Mouse (Mus musculus) midbrain, embryonic 14.5 days (tissue): ENCODE results near the gene Il23a. TPM values are rescaled to one million over a fixed set of nuclear protein-coding genes. Genes with fewer than 3 reads are reported as not detected.
A peak's percentile ranks its signal among the peaks of the same experiment; 100 is the strongest.
"Not testable (repeated sequence)": the region's sequence is repeated elsewhere in the genome, so short reads cannot be mapped to it uniquely, and the experiment has no call there.

Experiments used
- ATAC-seq: fragments of 200-750 bp; cut with Nextera tagmentation; 2 replicates; pipeline ENCODE4 v1.8.0; 2017; ENCODE audit warnings: moderate number of reproducible peaks, moderate library complexity; ENCODE audit not compliant: low FRiP score, low TSS enrichment
- DNase-seq: peaks from one replicate; pipeline ENCODE4 v3.0.0-alpha.2; 2015
- H3K27ac ChIP-seq: fragments of 300-500 bp; sonication (generic); replicated peaks from 2 replicates; pipeline ENCODE4 v1.5.1; 2014; ENCODE audit warnings: mild to moderate bottlenecking, low read depth, low read length, moderate library complexity
- H3K27me3 ChIP-seq: fragments of 300-500 bp; sonication (generic); 2 replicates; pipeline ENCODE4 v1.6.1; 2014; ENCODE audit warnings: low read length, control low read depth, mixed read lengths; ENCODE audit not compliant: control insufficient read depth, insufficient read depth
- H3K36me3 ChIP-seq: fragments of 300-500 bp; sonication (generic); 2 replicates; pipeline ENCODE4 v1.6.1; 2014; ENCODE audit warnings: low read length, control low read depth; ENCODE audit not compliant: control insufficient read depth, insufficient read depth
- H3K4me1 ChIP-seq: fragments of 300-500 bp; sonication (generic); 2 replicates; pipeline ENCODE4 v1.6.1; 2014; ENCODE audit warnings: mild to moderate bottlenecking, antibody characterized with exemption, low read length, control low read depth; ENCODE audit not compliant: control insufficient read depth, insufficient read depth
- H3K4me2 ChIP-seq: fragments of 300-500 bp; sonication (generic); 2 replicates; pipeline ENCODE4 v1.6.1; 2014; ENCODE audit warnings: mild to moderate bottlenecking, low read length, moderate library complexity
- H3K4me3 ChIP-seq: fragments of 300-500 bp; sonication (generic); replicated peaks from 2 replicates; pipeline ENCODE4 v1.5.1; 2014; ENCODE audit warnings: low read depth, low read length
- H3K9ac ChIP-seq: fragments of 300-500 bp; sonication (generic); replicated peaks from 2 replicates; pipeline ENCODE4 v1.6.1; 2014; ENCODE audit warnings: mild to moderate bottlenecking, low read length, moderate library complexity
- H3K9me3 ChIP-seq: fragments of 300-500 bp; sonication (generic); 2 replicates; pipeline ENCODE4 v1.6.1; 2016; ENCODE audit warnings: low read length, control low read depth, mixed read lengths; ENCODE audit not compliant: control insufficient read depth
- WGBS: fragments of 180-500 bp; shearing (Covaris S2); extraction: QIAGEN DNeasy Blood & Tissue Kit; methylation state at CpG from one replicate; pipeline ENCODE4 v1.1.7; 2014; 5-methylcytosine and 5-hydroxymethylcytosine counted together
- polyA plus RNA-seq: library from polyadenylated mRNA; unstranded; fragments of >200 nt; fragmentation: Nextera tagmentation; extraction: Ambion mirVana; gene quantifications from 2 replicates; pipeline ENCODE4 v1.2.1, GENCODE M21; 2014

Il23a gene
- polyA plus RNA-seq, 1 experiment from 2014 or later, result not detected

GRCm38 (mm10) chr10:128336597-128336996 lies 38.0 kb upstream of the Il23a start:
- Histone ChIP-seq H3K4me3 (0 out of 2 replicates have a peak overlapping the region, but pooled peaks have one; percentile 95), H3K9me3 (no peaks in the 10 kb centered on the region), H3K4me1 (peaks cover 12% of the 10 kb centered on the region), H3K9ac (no peak overlapping the region), H3K4me2 (peak overlapping the region; percentile 57), H3K27me3 (no peaks in the 10 kb centered on the region), H3K27ac (no peak overlapping the region; the same call in 1 of the 2 replicates), H3K36me3 (no peaks in the 10 kb centered on the region)
- DNase-seq (no peak), ATAC-seq (no peak)
- 84% methylated on average over 3 of the region's 3 CpGs for WGBS

GRCm38 (mm10) chr10:128336195-128336594 lies 37.6 kb upstream of the Il23a start:
- Histone ChIP-seq H3K36me3 (no peaks in the 10 kb centered on the region), H3K27me3 (no peaks in the 10 kb centered on the region), H3K4me1 (peaks cover 12% of the 10 kb centered on the region), H3K4me2 (no peak overlapping the region), H3K9me3 (no peaks in the 10 kb centered on the region), H3K9ac (no peak overlapping the region), H3K4me3 (no peak overlapping the region), H3K27ac (no peak overlapping the region)
- no peak for DNase-seq
- WGBS, result 96% methylated on average over 3 of the region's 3 CpGs
- no peak for ATAC-seq

- H3K27ac ChIP-seq, result no peak overlapping the region
- no peaks in the 10 kb centered on the region for H3K36me3 ChIP-seq
- no peak overlapping the region for H3K9ac ChIP-seq
- H3K9me3 ChIP-seq, result no peaks in the 10 kb centered on the region
- peak; percentile 84 for DNase-seq
- no peak overlapping the region for H3K4me2 ChIP-seq
- ATAC-seq, result no peak
- H3K4me1 ChIP-seq, result peaks cover 12% of the 10 kb centered on the region
- H3K4me3 ChIP-seq, result no peak overlapping the region
- 6% methylated on average over 4 of the region's 4 CpGs for WGBS
- H3K27me3 ChIP-seq, result no peaks in the 10 kb centered on the region
Measured at GRCm38 (mm10) chr10:128335582-128335981, 37.0 kb upstream of the Il23a start.

- not testable (repeated sequence) for DNase-seq, H3K4me1 ChIP-seq, ATAC-seq, H3K27ac ChIP-seq, H3K4me2 ChIP-seq, H3K9me3 ChIP-seq, H3K9ac ChIP-seq, H3K4me3 ChIP-seq, H3K27me3 ChIP-seq
- H3K36me3 ChIP-seq, result peaks cover 15% of the 10 kb centered on the region
- 81% methylated on average over 6 of the region's 6 CpGs for WGBS
Measured at GRCm38 (mm10) chr10:128332358-128333249, 34.1 kb upstream of the Il23a start.

GRCm38 (mm10) chr10:128327610-128328009 lies 29.1 kb upstream of the Il23a start:
- peaks cover 12% of the 10 kb centered on the region for H3K4me1 ChIP-seq
- no peaks in the 10 kb centered on the region for H3K27me3 ChIP-seq
- no peak overlapping the region for H3K4me3 ChIP-seq
- DNase-seq (no peak), ATAC-seq (no peak)
- H3K27ac ChIP-seq, result no peak overlapping the region
- no peak overlapping the region for H3K9ac ChIP-seq
- H3K4me2 ChIP-seq, result no peak overlapping the region
- H3K36me3 ChIP-seq, result peaks cover 40% of the 10 kb centered on the region
- H3K9me3 ChIP-seq, result no peaks in the 10 kb centered on the region
- WGBS, result 93% methylated on average over 10 of the region's 10 CpGs

GRCm38 (mm10) chr10:128326825-128327224 lies 28.3 kb upstream of the Il23a start:
- Histone ChIP-seq H3K27me3 (no peaks in the 10 kb centered on the region), H3K4me3 (no peak overlapping the region), H3K4me1 (peaks cover 12% of the 10 kb centered on the region), H3K36me3 (peaks cover 40% of the 10 kb centered on the region), H3K9me3 (no peaks in the 10 kb centered on the region), H3K9ac (no peak overlapping the region), H3K4me2 (no peak overlapping the region), H3K27ac (no peak overlapping the region)
- DNase-seq, result no peak
- no peak for ATAC-seq
- WGBS, result 98% methylated on average over 8 of the region's 8 CpGs

GRCm38 (mm10) chr10:128323516-128323915 lies 25.0 kb upstream of the Il23a start:
- Histone ChIP-seq H3K27ac (peak overlapping the region; percentile 92; the same call in 1 of the 2 replicates), H3K4me2 (peak overlapping the region; percentile 92), H3K36me3 (peaks cover 53% of the 10 kb centered on the region), H3K9ac (peak overlapping the region; percentile 93), H3K27me3 (no peaks in the 10 kb centered on the region), H3K4me1 (peaks cover 17% of the 10 kb centered on the region), H3K9me3 (no peaks in the 10 kb centered on the region), H3K4me3 (peak overlapping the region; percentile 87)
- DNase-seq, result no peak
- WGBS, result 92% methylated on average over 8 of the region's 8 CpGs
- ATAC-seq, result no peak

- H3K27ac ChIP-seq, result peak within 1 kb of the TSS; percentile 92
- peak within 1 kb of the TSS; percentile 87 for H3K4me3 ChIP-seq
- H3K4me2 ChIP-seq, result peak within 1 kb of the TSS; percentile 92
- peaks cover 17% of the 10 kb centered on the region for H3K4me1 ChIP-seq
- H3K27me3 ChIP-seq, result no peaks in the 10 kb centered on the region
- no peaks in the 10 kb centered on the region for H3K9me3 ChIP-seq
- peaks cover 55% of the 10 kb centered on the region for H3K36me3 ChIP-seq
- under 1% methylated on average over 40 of the region's 40 CpGs for WGBS
- DNase-seq (peak; percentile 96), ATAC-seq (peak; percentile 96)
- H3K9ac ChIP-seq, result peak within 1 kb of the TSS; percentile 93
Measured at GRCm38 (mm10) chr10:128322141-128323108, 23.9 kb upstream of the Il23a start, which contains the start of gene Cnpy2. Cnpy2 (plus strand) TSS chr10:128322459.
